Mouse (Mus musculus) forebrain, embryonic 13.5 days (tissue): ENCODE measurements around the gene BC049715. TPM values are rescaled to one million over a fixed set of nuclear protein-coding genes. Genes with fewer than 3 reads are reported as not detected.

Experiments used
- ATAC-seq: fragments of 200-750 bp; cut with Nextera tagmentation; 2 replicates; pipeline ENCODE4 v1.8.0; 2017
- H3K27ac ChIP-seq: fragments of 300-500 bp; sonication (generic); 2 replicates; pipeline ENCODE4 v1.5.1; 2015; ENCODE audit warnings: inconsistent platforms, mild to moderate bottlenecking, moderate library complexity
- H3K27me3 ChIP-seq: fragments of 300-500 bp; sonication (generic); 2 replicates; pipeline ENCODE4 v1.6.1; 2015; ENCODE audit warnings: mild to moderate bottlenecking, inconsistent platforms
- H3K36me3 ChIP-seq: fragments of 300-500 bp; sonication (generic); 2 replicates; pipeline ENCODE4 v1.6.1; 2015; ENCODE audit warnings: mild to moderate bottlenecking, inconsistent platforms; ENCODE audit not compliant: poor library complexity, severe bottlenecking
- H3K4me1 ChIP-seq: fragments of 300-500 bp; sonication (generic); 2 replicates; pipeline ENCODE4 v1.6.1; 2015; ENCODE audit warnings: inconsistent platforms
- H3K4me2 ChIP-seq: fragments of 300-500 bp; sonication (generic); 2 replicates; pipeline ENCODE4 v1.6.1; 2015; ENCODE audit warnings: inconsistent platforms, mild to moderate bottlenecking, moderate library complexity
- H3K4me3 ChIP-seq: fragments of 300-500 bp; sonication (generic); 2 replicates; pipeline ENCODE4 v1.5.1; 2015; ENCODE audit warnings: mild to moderate bottlenecking, inconsistent platforms
- H3K9ac ChIP-seq: fragments of 300-500 bp; sonication (generic); 2 replicates; pipeline ENCODE4 v1.6.1; 2015; ENCODE audit warnings: mild to moderate bottlenecking, inconsistent platforms
- H3K9me3 ChIP-seq: fragments of 300-500 bp; sonication (generic); replicated peaks from 2 replicates; pipeline ENCODE4 v1.6.1; 2016; ENCODE audit warnings: inconsistent platforms
- WGBS: fragments of 180-500 bp; shearing (Covaris S2); methylation state at CpG from one replicate; pipeline ENCODE4 v1.1.7; 2015; 5-methylcytosine and 5-hydroxymethylcytosine counted together
- polyA plus RNA-seq: library from polyadenylated mRNA; unstranded; fragments of >200 nt; fragmentation: Nextera tagmentation; extraction: Ambion mirVana; gene quantifications from 2 replicates; pipeline ENCODE4 v1.2.1, GENCODE M21; 2015

BC049715 gene
- polyA plus RNA-seq, 1 experiment from 2014 or later: 0.85 TPM

- Histone ChIP-seq H3K27ac (no peak overlapping the region), H3K9me3 (no peaks in the 10 kb centered on the region), H3K4me1 (peaks cover 4% of the 10 kb centered on the region; the same call in 1 of the 2 replicates), H3K4me2 (no peak overlapping the region), H3K36me3 (no peaks in the 10 kb centered on the region), H3K4me3 (no peak overlapping the region), H3K9ac (no peak overlapping the region), H3K27me3 (no peaks in the 10 kb centered on the region)
- ATAC-seq: no peak
- 67% methylated on average over 14 of the region's 14 CpGs for WGBS
Observed at GRCm38 (mm10) chr6:136856071-136856636, 28.7 kb downstream of the BC049715 start.

- WGBS: 80% methylated on average over 18 of the region's 18 CpGs
- no peak within 1 kb of the TSS for H3K4me3 ChIP-seq
- no peak for ATAC-seq
- no peak within 1 kb of the TSS for H3K4me2 ChIP-seq
- H3K9ac ChIP-seq: no peak within 1 kb of the TSS
- H3K4me1 ChIP-seq: peaks cover 4% of the 10 kb centered on the region; the same call in 1 of the 2 replicates
- no peaks in the 10 kb centered on the region for H3K9me3 ChIP-seq
- H3K27ac ChIP-seq: no peak within 1 kb of the TSS
- H3K27me3 ChIP-seq: no peaks in the 10 kb centered on the region
- H3K36me3 ChIP-seq: no peaks in the 10 kb centered on the region
Observed at GRCm38 (mm10) chr6:136857186-136857872, 29.9 kb downstream of the BC049715 start, which contains the start of gene Art4. Art4 (minus strand) TSS chr6:136857733.

- Histone ChIP-seq H3K9ac (no peak overlapping the region), H3K27me3 (no peaks in the 10 kb centered on the region), H3K4me3 (no peak overlapping the region), H3K36me3 (no peaks in the 10 kb centered on the region), H3K9me3 (no peaks in the 10 kb centered on the region), H3K4me2 (no peak overlapping the region), H3K27ac (no peak overlapping the region), H3K4me1 (peaks cover 2% of the 10 kb centered on the region; the same call in 1 of the 2 replicates)
- WGBS: 74% methylated on average over 11 of the region's 11 CpGs
- no peak for ATAC-seq
Observed at GRCm38 (mm10) chr6:136857873-136858260, 30.4 kb downstream of the BC049715 start.

GRCm38 (mm10) chr6:136858420-136858819 is 31.0 kb downstream of the BC049715 start:
- 84% methylated on average over 8 of the region's 8 CpGs for WGBS
- no peaks in the 10 kb centered on the region for H3K36me3 ChIP-seq
- no peak overlapping the region for H3K27ac ChIP-seq
- H3K4me2 ChIP-seq: no peak overlapping the region
- H3K9ac ChIP-seq: no peak overlapping the region
- H3K4me1 ChIP-seq: no peaks in the 10 kb centered on the region
- no peak overlapping the region for H3K4me3 ChIP-seq
- no peaks in the 10 kb centered on the region for H3K27me3 ChIP-seq
- H3K9me3 ChIP-seq: no peaks in the 10 kb centered on the region
- no peak for ATAC-seq

GRCm38 (mm10) chr6:136861020-136861419 is 33.6 kb downstream of the BC049715 start:
- WGBS: 50% methylated on average over 9 of the region's 9 CpGs
- ATAC-seq: peak; percentile 63

GRCm38 (mm10) chr6:136865360-136865759 is 37.9 kb downstream of the BC049715 start:
- no peak overlapping the region for H3K4me2 ChIP-seq
- WGBS: 94% methylated on average over 5 of the region's 5 CpGs
- no peaks in the 10 kb centered on the region for H3K36me3 ChIP-seq
- no peaks in the 10 kb centered on the region for H3K4me1 ChIP-seq
- ATAC-seq: no peak
- H3K27me3 ChIP-seq: no peaks in the 10 kb centered on the region
- H3K4me3 ChIP-seq: no peak overlapping the region
- H3K27ac ChIP-seq: no peak overlapping the region
- no peak overlapping the region for H3K9ac ChIP-seq
- H3K9me3 ChIP-seq: no peaks in the 10 kb centered on the region

More at GRCm38 (mm10) chr6:136861020-136861419, 33.6 kb downstream of the BC049715 start:
- no peaks in the 10 kb centered on the region for H3K27me3 ChIP-seq
- no peak overlapping the region for H3K27ac ChIP-seq
- no peak overlapping the region for H3K4me2 ChIP-seq
- H3K4me3 ChIP-seq: no peak overlapping the region
- H3K4me1 ChIP-seq: no peaks in the 10 kb centered on the region
- no peaks in the 10 kb centered on the region for H3K36me3 ChIP-seq
- no peak overlapping the region for H3K9ac ChIP-seq
- no peaks in the 10 kb centered on the region for H3K9me3 ChIP-seq

- H3K4me3 ChIP-seq: no peak overlapping the region
- H3K27ac ChIP-seq: no peak overlapping the region
- no peak for ATAC-seq
- no peaks in the 10 kb centered on the region for H3K36me3 ChIP-seq
- no peak overlapping the region for H3K4me2 ChIP-seq
- H3K9me3 ChIP-seq: no peaks in the 10 kb centered on the region
- 81% methylated on average over 4 of the region's 4 CpGs for WGBS
- H3K9ac ChIP-seq: no peak overlapping the region
- H3K27me3 ChIP-seq: no peaks in the 10 kb centered on the region
- no peaks in the 10 kb centered on the region for H3K4me1 ChIP-seq
Observed at GRCm38 (mm10) chr6:136866150-136866549, 38.7 kb downstream of the BC049715 start.

- Histone ChIP-seq H3K4me3 (no peak overlapping the region), H3K27me3 (no peaks in the 10 kb centered on the region), H3K4me2 (no peak overlapping the region), H3K36me3 (no peaks in the 10 kb centered on the region), H3K9me3 (no peaks in the 10 kb centered on the region), H3K27ac (no peak overlapping the region), H3K4me1 (no peaks in the 10 kb centered on the region; the same call in 1 of the 2 replicates), H3K9ac (no peak overlapping the region)
- no peak for ATAC-seq
- 87% methylated on average over 5 of the region's 5 CpGs for WGBS
Observed at GRCm38 (mm10) chr6:136868921-136869320, 41.5 kb downstream of the BC049715 start.

GRCm38 (mm10) chr6:136874599-136874998 is 47.2 kb downstream of the BC049715 start:
- Histone ChIP-seq H3K9me3 (no peaks in the 10 kb centered on the region), H3K4me3 (no peak overlapping the region), H3K36me3 (no peaks in the 10 kb centered on the region), H3K9ac (no peak overlapping the region), H3K27me3 (no peaks in the 10 kb centered on the region), H3K4me1 (peaks cover 6% of the 10 kb centered on the region; the same call in 1 of the 2 replicates), H3K27ac (no peak overlapping the region), H3K4me2 (no peak overlapping the region)
- WGBS: 29% methylated on average over 8 of the region's 8 CpGs
- ATAC-seq: no peak

- no peaks in the 10 kb centered on the region for H3K9me3 ChIP-seq
- H3K9ac ChIP-seq: no peak within 1 kb of the TSS
- H3K4me1 ChIP-seq: peaks cover 6% of the 10 kb centered on the region; the same call in 1 of the 2 replicates
- ATAC-seq: no peak
- no peaks in the 10 kb centered on the region for H3K36me3 ChIP-seq
- H3K4me3 ChIP-seq: no peak within 1 kb of the TSS
- H3K4me2 ChIP-seq: no peak within 1 kb of the TSS
- no peak within 1 kb of the TSS for H3K27ac ChIP-seq
- H3K27me3 ChIP-seq: no peaks in the 10 kb centered on the region
- 62% methylated on average over 9 of the region's 9 CpGs for WGBS
Observed at GRCm38 (mm10) chr6:136875670-136876069, 48.2 kb downstream of the BC049715 start, which contains the start of gene Mgp. Mgp (minus strand) TSS chr6:136875823.

GRCm38 (mm10) chr6:136881678-136882077 is 54.3 kb downstream of the BC049715 start:
- Histone ChIP-seq H3K27me3 (no peaks in the 10 kb centered on the region), H3K9me3 (no peaks in the 10 kb centered on the region), H3K27ac (no peak overlapping the region), H3K36me3 (no peaks in the 10 kb centered on the region), H3K4me2 (no peak overlapping the region), H3K4me1 (no peaks in the 10 kb centered on the region), H3K9ac (no peak overlapping the region), H3K4me3 (no peak overlapping the region)
- ATAC-seq: no peak
- 83% methylated on average over 8 of the region's 8 CpGs for WGBS

- no peak overlapping the region for H3K27ac ChIP-seq
- no peaks in the 10 kb centered on the region for H3K36me3 ChIP-seq
- no peak overlapping the region for H3K9ac ChIP-seq
- H3K9me3 ChIP-seq: no peaks in the 10 kb centered on the region
- H3K27me3 ChIP-seq: no peaks in the 10 kb centered on the region
- H3K4me3 ChIP-seq: no peak overlapping the region
- WGBS: 88% methylated on average over 3 of the region's 3 CpGs
- no peak for ATAC-seq
- H3K4me2 ChIP-seq: no peak overlapping the region
- H3K4me1 ChIP-seq: no peaks in the 10 kb centered on the region
Observed at GRCm38 (mm10) chr6:136883431-136883915, 56.0 kb downstream of the BC049715 start.
